Mouse (Mus musculus) retina, postnatal 7 days (tissue): ENCODE results near the gene Nudt17.
A peak's percentile ranks its signal among the peaks of the same experiment; 100 is the strongest.
"Not testable (repeated sequence)": the region's sequence is repeated elsewhere in the genome, so short reads cannot be mapped to it uniquely, and the experiment has no call there.

ENCODE experiments used
- DNase-seq: peaks from one replicate; pipeline ENCODE4 v3.0.0-alpha.2; 2012; ENCODE audit warnings: low read depth, low spot score

Gene Nudt17

GRCm38 (mm10) chr3:96707903-96708683 lies at the start of gene Nudt17:
TSS of gene Nudt17 (minus strand) at chr3:96708562.
- DNase-seq, result peak; percentile 67

GRCm38 (mm10) chr3:96757691-96758090 lies 49.3 kb upstream of the Nudt17 start:
- no peak for DNase-seq

- no peak for DNase-seq
These were observed 47.6 kb upstream of the Nudt17 start for GRCm38 (mm10) chr3:96755935-96756334.

GRCm38 (mm10) chr3:96746829-96747228 lies 38.5 kb upstream of the Nudt17 start:
- no peak for DNase-seq

GRCm38 (mm10) chr3:96744348-96744747 lies 36.0 kb upstream of the Nudt17 start:
- no peak for DNase-seq

- not testable (repeated sequence) for DNase-seq
These were observed 31.9 kb upstream of the Nudt17 start for GRCm38 (mm10) chr3:96740279-96740678.

GRCm38 (mm10) chr3:96737995-96738394 lies 29.6 kb upstream of the Nudt17 start:
- DNase-seq, result no peak

- no peak for DNase-seq
These were observed 28.8 kb upstream of the Nudt17 start for GRCm38 (mm10) chr3:96737013-96737740.

GRCm38 (mm10) chr3:96735200-96735599 lies 26.8 kb upstream of the Nudt17 start:
- no peak for DNase-seq

- DNase-seq, result no peak
These were observed 25.6 kb upstream of the Nudt17 start for GRCm38 (mm10) chr3:96733984-96734383.

- DNase-seq, result no peak
These were observed 22.4 kb upstream of the Nudt17 start for GRCm38 (mm10) chr3:96730785-96731184.

- no peak for DNase-seq
These were observed 21.0 kb upstream of the Nudt17 start for GRCm38 (mm10) chr3:96729403-96729784.

GRCm38 (mm10) chr3:96728634-96729402 lies 20.5 kb upstream of the Nudt17 start:
- no peak for DNase-seq

- no peak for DNase-seq
These were observed 19.7 kb upstream of the Nudt17 start for GRCm38 (mm10) chr3:96727828-96728633.

GRCm38 (mm10) chr3:96727343-96727827 lies 19.0 kb upstream of the Nudt17 start, which contains the start of the genes Polr3c and Rnf115:
TSS of gene Polr3c (minus strand) at chr3:96727628.
TSS of gene Rnf115 (plus strand) at chr3:96727664.
- DNase-seq, result peak; percentile 91

GRCm38 (mm10) chr3:96719173-96719572 lies 10.8 kb upstream of the Nudt17 start:
- DNase-seq, result no peak

- DNase-seq, result no peak
These were observed 7.5 kb upstream of the Nudt17 start for GRCm38 (mm10) chr3:96715854-96716253.

GRCm38 (mm10) chr3:96714286-96714685 lies 5.9 kb upstream of the Nudt17 start:
- DNase-seq, result no peak

GRCm38 (mm10) chr3:96708684-96709064 lies 312 bp upstream of the Nudt17 start:
- no peak for DNase-seq

- DNase-seq, result no peak
These were observed 1.4 kb downstream of the Nudt17 start for GRCm38 (mm10) chr3:96706984-96707383.

- DNase-seq, result no peak
These were observed 2.1 kb downstream of the Nudt17 start for GRCm38 (mm10) chr3:96706217-96706616.
